Mouse (Mus musculus): ENCODE measurements around the gene Ttll5.

DNA sequence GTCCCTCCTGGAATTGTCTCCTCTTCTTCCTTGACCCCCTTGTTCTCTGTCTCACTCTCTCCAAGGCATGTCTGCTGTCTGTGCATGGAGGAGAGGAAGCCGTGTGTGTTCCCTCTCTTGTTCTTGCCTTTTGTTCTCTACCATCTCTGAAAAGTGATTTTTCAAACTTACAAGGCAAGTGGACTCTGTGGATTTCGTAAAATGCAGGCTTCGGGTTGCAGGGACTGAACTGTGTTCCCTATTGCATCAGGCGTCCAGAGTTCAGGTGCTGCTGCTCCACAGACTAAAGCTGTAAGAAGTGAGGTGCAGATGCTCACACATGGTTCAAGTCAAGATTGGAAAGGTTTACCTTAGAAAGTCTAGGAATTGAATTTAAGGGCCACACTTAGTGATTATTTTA lies 126.6 kb downstream of the Ttll5 start:
- TF ChIP-seq CTCF (IDR thresholded peaks at IDR 0.05; ENCODE audit: low read depth) (no peak), EP300 (optimal IDR thresholded peaks at IDR 0.05) (no peak)

Measured in stomach, postnatal 0 days (tissue).